Mouse (Mus musculus): Measurements from ENCODE around the gene Atr.

The Atr gene

GRCm38 (mm10) chr9:95857414-95858026 lies at the start of gene Atr:
Gene Atr (plus strand): TSS chr9:95857597.
- DNase-seq (ENCODE audit: low spot score) = peak; percentile 77

GRCm38 (mm10) chr9:95809596-95809995 lies 47.8 kb upstream of the Atr start:
- DNase-seq (ENCODE audit: low spot score) = no peak

DNA sequence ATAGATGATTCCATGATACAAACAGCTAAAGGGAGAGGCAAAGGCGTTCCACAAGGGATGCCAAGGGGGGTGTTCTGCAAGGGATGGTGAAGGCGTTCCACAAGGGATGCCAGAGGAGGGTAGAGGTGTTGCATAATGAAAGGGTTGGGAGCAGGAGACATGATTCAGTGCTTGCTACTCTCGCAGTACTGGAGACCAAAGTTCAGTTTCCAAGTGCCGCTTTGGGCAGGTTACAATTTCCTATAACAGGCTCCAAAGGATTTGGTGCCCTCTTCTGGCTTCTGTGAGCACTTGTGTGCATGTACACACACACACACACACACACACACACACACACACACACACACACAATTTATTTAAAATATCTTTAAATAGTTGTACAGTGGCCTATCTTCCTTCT lies 45.6 kb upstream of the Atr start:
- DNase-seq (ENCODE audit: low spot score) = no peak

DNA sequence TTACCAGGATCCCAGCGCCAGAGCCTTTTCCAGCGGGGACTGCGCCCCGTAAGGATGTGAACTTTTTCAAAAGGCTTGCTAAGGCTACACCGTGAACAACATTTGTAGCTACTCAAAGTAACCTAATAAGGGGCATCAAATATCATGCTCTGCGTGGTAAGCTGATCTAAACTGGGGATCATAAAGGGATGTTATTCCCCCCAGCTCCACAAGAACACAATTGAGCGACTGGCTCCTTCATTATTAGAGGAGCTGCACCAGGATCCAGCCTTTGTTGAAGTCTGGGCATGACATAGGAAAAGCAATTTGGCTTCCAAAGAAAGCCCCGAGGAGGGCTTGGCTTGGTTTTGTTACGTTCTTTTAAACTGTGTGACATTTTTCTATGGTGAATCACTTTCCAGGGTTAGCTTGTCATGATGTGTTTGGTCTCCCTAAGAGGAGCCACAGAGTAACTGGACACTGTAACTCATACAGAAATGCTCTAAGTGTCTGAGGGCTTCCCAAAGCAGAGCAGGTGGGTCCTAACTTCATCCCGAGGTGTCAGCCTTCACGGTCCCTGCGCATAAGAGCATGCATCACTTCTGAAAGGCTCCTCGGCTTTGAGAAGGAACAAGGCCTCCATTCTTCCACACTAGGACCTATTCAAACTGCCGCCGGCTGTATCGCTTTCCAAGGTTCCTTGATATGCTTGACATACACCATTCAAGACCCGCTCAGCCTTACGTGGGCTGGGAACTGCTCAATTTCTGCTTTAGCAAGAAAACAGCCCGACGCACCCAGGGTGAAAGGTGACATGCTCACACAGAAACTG lies 43.5 kb upstream of the Atr start:
- no peak for DNase-seq (ENCODE audit: low spot score)

DNA sequence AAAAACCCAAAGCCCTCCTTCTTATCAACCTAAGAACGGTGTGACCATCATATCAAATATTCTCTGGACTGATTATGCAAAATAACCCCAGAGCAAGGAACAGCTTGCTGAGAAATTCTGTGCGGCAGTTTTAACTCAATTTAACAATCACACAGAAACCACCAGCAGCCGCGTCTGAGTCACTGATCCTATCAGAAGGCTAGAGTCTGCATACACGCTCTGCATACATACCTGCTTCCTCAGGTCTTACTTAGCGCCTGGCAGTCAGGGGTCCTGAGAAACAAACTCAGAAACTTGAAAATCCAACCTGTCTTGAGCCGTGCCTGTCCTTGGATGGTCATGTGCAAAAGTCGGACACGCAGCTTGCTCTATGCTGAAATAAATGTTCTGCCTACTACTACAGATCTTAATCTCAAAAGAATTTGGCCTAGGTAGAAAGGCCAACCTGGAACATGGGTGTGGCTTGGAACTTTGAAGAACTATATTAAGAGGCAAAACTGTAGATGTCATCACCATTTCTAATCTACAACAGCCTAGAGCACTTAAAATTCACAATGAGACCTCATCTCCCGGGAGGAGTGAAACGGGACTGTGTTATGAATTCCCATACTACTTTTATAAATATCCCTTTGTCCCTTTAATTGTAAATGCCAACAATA lies 42.3 kb upstream of the Atr start:
- no peak for DNase-seq (ENCODE audit: low spot score)

- DNase-seq (ENCODE audit: low spot score) = no peak
Measured at GRCm38 (mm10) chr9:95815706-95816105, 41.7 kb upstream of the Atr start.

DNA sequence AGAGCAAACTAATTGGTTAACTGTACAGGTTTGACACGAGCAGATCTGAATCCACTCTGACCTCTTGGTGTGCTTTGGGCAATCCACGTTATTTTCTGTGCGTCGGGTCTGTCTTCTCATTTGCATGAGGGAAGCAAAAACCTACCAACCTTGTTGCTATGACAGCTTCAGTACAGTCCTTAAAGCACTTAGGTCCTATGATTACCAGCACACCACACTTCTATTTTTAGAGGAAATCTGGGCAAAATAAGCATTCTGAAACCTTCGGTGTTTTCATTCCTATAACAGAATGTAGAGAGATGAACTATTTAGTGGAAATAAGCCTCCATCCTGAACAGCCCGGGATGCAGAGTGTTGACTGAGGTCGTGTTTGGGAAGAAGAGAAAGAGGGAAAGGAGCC lies 34.9 kb upstream of the Atr start:
- no peak for DNase-seq (ENCODE audit: low spot score)

DNA sequence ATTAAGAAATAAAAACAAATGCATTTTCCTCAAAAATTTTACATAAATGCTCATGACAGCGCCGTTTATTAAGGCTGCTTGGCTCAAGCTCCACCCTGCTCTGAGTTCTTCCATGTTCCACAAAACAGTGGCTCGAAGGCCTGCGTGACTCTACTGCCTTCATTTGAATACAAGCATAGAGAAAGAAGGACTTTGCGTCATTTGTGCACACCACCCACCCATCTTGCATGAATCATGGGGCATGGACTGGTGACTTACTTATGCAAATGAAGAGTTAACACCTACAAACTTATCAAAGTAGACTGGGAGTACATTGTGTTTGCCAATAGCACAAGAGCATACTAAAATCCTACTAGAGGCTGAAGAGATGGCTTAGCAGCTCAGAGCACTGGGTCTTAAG lies 29.8 kb upstream of the Atr start:
- DNase-seq (ENCODE audit: low spot score) = no peak

GRCm38 (mm10) chr9:95832758-95833157 lies 24.6 kb upstream of the Atr start:
- no peak for DNase-seq (ENCODE audit: low spot score)

DNA sequence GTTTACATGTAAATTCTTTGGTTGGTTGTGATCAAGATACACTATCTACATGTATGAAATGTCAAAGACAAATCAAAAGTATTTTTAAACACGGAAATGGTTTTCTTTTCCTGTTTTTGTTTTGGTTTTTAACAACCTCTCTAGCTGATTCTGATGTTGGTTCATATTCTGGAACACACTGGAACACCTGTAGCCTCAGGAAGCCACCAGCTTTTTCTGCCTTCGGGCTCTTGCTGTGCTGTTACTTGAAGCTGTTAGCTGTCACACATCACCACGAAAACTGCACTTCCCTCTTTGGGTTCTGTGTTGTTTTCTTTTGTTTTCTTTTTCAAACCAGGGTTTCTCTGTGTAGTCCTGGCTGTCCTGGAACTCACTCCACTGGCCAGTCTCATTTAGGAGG lies 22.6 kb upstream of the Atr start:
- no peak for DNase-seq (ENCODE audit: low spot score)

DNA sequence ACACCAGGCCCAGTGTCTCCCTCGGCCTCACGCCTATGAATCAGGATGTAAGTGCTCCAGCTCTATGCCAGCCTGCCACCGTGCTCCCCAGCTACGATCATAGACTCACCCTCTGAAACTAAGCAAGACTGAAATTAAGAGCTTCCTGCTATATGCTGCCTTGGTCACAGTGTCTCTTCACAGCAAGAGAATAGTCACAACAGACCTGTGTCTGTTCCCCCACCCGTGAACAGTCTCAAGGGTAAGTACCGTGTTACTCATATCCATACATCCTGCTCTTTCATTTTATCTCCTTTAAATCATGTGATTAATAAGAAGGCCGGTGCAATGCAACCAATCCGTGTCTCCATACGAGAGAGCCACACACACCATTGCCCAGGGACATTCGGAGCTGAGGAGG lies 21.7 kb upstream of the Atr start:
- no peak for DNase-seq (ENCODE audit: low spot score)

GRCm38 (mm10) chr9:95839424-95839823 lies 18.0 kb upstream of the Atr start:
- no peak for DNase-seq (ENCODE audit: low spot score)

- DNase-seq (ENCODE audit: low spot score) = peak; percentile 57
Measured at GRCm38 (mm10) chr9:95844825-95845460, 12.5 kb upstream of the Atr start, which contains the start of gene Pls1. Gene Pls1 (minus strand): TSS chr9:95845311.

DNA sequence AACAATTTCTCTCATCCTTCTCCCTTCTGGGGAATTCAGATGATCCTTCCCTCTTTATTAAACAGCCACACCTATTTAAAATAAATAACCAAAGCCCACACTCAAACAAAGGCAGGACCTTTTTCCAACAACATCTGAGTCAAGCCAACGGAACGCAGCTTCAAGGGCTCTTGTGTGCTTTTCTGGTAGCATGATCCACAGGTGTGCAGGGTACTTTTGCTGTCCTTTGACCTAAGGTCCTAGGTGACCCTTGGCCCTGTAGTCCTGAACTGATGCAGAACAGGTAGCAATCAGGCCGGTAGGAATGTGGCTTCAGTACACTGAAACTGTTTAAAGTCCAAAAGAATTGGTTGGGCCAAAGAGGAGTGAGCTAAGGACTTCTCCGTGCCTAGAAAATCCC lies 11.7 kb upstream of the Atr start:
- DNase-seq (ENCODE audit: low spot score) = no peak

DNA sequence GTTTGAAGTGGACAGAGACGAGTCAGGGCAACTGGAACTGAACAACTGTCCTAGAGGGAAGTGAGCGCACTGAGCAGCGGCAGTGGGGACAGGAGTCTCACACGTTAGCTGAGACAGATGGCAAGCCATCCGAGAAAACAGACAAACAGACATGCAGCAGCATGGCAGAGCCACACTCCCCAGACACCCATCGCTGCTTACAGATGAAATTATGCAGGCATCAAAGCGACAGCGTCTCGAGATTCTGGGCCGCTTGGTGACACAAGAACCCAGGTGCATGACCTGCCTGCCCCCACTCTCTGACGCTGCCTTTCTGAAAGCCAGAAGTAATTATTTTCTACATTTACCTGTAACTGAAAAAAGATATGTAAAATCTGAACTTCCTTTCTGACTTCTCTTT lies 5.7 kb upstream of the Atr start:
- DNase-seq (ENCODE audit: low spot score) = no peak

DNA sequence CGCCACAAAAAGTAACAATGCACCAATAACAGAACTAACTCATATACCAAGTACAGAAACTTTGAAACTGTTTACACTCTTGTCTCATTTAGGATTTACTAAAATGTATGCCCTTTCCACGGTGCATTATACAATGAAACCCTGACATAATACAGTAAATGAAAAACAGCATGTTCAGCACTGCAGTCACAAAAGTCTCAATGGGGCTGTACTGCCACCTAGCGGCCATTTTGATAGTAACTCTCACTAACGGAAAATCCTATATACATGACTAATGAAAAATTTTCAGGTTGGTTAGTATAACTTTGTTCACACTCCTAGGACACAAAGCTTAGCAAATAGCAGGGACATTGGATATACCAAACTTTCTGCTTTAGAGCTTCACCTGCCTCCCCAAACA lies 4.5 kb upstream of the Atr start:
- DNase-seq (ENCODE audit: low spot score) = no peak

DNA sequence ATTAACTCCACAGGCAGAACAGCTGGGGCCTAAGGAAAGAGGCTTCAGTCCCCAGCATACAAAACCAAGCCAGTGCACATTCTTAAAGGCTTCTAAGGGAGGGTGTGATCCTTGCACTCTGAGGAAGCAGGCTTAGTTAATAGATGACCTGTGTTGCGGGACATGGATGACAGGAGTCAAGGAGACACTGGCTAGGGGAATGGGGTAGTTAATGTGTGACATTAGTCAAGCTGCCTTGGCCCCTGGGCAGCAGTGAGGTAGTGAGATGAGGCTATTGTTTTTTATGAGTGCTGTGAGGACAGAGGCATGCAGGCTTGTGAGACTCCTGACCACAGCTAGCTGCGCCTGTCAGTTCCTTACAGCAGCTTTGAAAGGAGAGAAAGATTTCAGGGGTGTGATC lies 2.5 kb upstream of the Atr start:
- no peak for DNase-seq (ENCODE audit: low spot score)

- DNase-seq (ENCODE audit: low spot score) = no peak
Measured at GRCm38 (mm10) chr9:95856004-95856403, 1.4 kb upstream of the Atr start.

DNA sequence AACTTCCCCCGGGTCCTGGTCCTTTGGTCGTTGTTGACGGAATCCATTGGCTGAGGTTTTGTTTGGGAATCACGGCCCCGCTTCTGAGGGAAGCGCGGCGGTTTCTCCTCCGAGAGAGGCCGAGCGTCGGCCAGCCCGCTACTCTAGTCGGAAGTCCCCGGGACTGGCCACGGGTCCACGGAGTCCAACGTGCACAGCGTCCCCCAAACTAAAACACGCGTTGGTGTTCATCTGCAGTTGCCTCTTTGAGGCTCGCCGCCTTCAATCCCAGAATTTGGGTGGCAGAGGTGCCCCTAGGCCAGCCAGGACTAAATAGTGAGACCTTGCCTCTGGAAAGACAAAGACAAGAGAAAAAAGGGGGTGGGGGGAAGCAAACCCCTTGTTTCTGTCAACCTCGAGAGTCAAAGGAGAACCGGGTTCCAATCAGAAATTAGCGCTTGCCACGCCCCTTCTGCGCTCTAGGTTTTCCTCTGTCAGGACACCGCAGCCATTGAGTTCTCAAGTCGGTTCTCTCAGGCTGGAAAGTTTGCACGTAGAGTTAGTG lies 702 bp downstream of the Atr start:
- DNase-seq (ENCODE audit: low spot score) = no peak

DNA sequence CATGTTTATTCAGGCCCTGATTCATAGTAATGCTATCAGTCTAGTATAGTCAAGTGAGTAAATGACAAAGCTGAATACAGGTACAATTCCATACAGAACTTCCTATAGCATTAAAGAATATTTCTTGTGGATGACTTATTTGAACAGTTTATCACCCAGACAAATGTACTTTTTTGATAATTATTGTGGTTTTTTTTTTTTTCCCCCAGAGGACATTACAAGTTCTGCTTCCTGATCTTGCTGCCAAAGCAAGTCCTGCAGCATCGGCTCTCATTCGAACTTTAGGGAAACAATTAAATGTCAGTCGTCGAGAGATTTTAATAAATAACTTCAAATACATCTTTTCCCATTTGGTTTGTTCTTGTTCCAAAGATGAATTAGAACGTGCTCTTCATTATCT lies 20.8 kb downstream of the Atr start:
- DNase-seq (ENCODE audit: low spot score) = no peak

GRCm38 (mm10) chr9:95882751-95883150 lies 25.4 kb downstream of the Atr start:
- DNase-seq (ENCODE audit: low spot score) = no peak

- no peak for DNase-seq (ENCODE audit: low spot score)
Measured at GRCm38 (mm10) chr9:95897392-95897791, 40.0 kb downstream of the Atr start.

- DNase-seq (ENCODE audit: low spot score) = no peak
Measured at GRCm38 (mm10) chr9:95932855-95933254, 75.5 kb downstream of the Atr start.

Data from urinary bladder, postnatal 10 days (tissue).